Mouse (Mus musculus) liver, postnatal 0 days (tissue): ENCODE results near the gene Mypn.

Source experiments
- CTCF ChIP-seq: sonication (generic); IDR thresholded peaks from 2 replicates; pipeline ENCODE4 v1.5.1; 2016; ENCODE audit warnings: antibody characterized with exemption, low read depth
- EP300 ChIP-seq: IDR thresholded peaks from 2 replicates; pipeline ENCODE4 v1.6.1; 2016; ENCODE audit warnings: antibody characterized with exemption, low read depth, mild to moderate bottlenecking

GRCm38 (mm10) chr10:63115881-63116280, 87.9 kb downstream of the Mypn start:
- TF ChIP-seq CTCF, result no peak
- TF ChIP-seq EP300, result no peak
